18 mouse cellular contexts compared by ENCODE assay signal in the genomic region with DNA sequence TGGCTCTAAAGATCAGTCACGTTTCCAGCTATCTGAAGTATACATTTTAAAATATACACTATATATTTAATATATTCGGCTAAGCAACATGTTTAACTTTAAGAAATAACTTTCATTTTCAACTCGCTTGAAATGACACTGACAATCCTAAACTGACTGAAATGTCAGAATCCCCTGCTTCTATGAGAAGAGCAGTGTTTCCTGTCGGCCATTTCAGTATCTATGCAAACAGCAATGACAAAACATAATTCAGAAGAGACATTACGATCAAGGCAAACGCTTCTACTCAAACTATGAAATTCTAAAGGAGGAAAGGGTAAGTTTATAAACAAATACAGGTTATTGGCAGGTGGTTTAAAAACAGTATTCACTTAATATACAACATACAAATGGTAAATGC. TPM values are rescaled to one million over a fixed set of nuclear protein-coding genes. Genes with fewer than 3 reads are reported as not detected.
A peak's percentile ranks its signal among the peaks of the same experiment; 100 is the strongest.
DNase-seq lines count a peak whose midpoint lies in the region; ATAC-seq and TF ChIP-seq lines count a peak whose summit lies in the region.
"Had no signal": no experiment of that assay in that cellular context is flagged by ENCODE, and none has a peak within 500 bp of the region (broad histone marks: within the 10 kb centered on the region; RNA-seq: fewer than 3 reads in every experiment).

No protein-coding gene starts in this region.

- no peak overlapping the region for H3K4me3 ChIP-seq in kidney, postnatal 0 days (replicated peaks; ENCODE audit: low read depth, low read length)
- H3K4me3 ChIP-seq in kidney, embryonic 16.5 days (ENCODE audit: low read length): no peak overlapping the region
- H3K4me3 ChIP-seq in hindbrain, postnatal 0 days (ENCODE audit: low read length): no peak overlapping the region
- H3K4me3 ChIP-seq: embryonic facial prominence, embryonic 10.5 days; heart, embryonic 10.5 days; hindbrain, embryonic 10.5 days had no signal

- no peaks in the 10 kb centered on the region for H3K9me3 ChIP-seq in kidney, postnatal 0 days (replicated peaks; ENCODE audit: low read length)
- H3K9me3 ChIP-seq in kidney, embryonic 16.5 days (ENCODE audit: low read length): no peaks in the 10 kb centered on the region
- H3K9me3 ChIP-seq in hindbrain, postnatal 0 days (ENCODE audit: low read length): no peaks in the 10 kb centered on the region
- H3K9me3 ChIP-seq: embryonic facial prominence, embryonic 10.5 days; heart, embryonic 10.5 days; hindbrain, embryonic 10.5 days had no signal

- no peaks in the 10 kb centered on the region for H3K4me1 ChIP-seq in kidney, postnatal 0 days (replicated peaks; ENCODE audit: insufficient read depth, low read length)
- H3K4me1 ChIP-seq in kidney, embryonic 16.5 days (ENCODE audit: insufficient read depth, low read length): no peaks in the 10 kb centered on the region
- H3K4me1 ChIP-seq in hindbrain, postnatal 0 days (ENCODE audit: insufficient read depth, low read length): no peaks in the 10 kb centered on the region
- H3K4me1 ChIP-seq: embryonic facial prominence, embryonic 10.5 days had no signal

- peaks cover 14% of the 10 kb centered on the region; the same call in 1 of the 2 replicates for H3K36me3 ChIP-seq in kidney, postnatal 0 days (ENCODE audit: insufficient read depth, low read length)
- peaks cover 16% of the 10 kb centered on the region; the same call in 1 of the 2 replicates for H3K36me3 ChIP-seq in kidney, embryonic 16.5 days (ENCODE audit: insufficient read depth, low read length)
- 0 out of 2 replicates have a peak, but pooled peaks cover 1% of the 10 kb centered on the region for H3K36me3 ChIP-seq in hindbrain, postnatal 0 days (ENCODE audit: insufficient read depth, low read length)

- 70% methylated on average over 6 of the region's 6 CpGs for WGBS in kidney, postnatal 0 days
- WGBS in kidney, embryonic 16.5 days: 81% methylated on average over 6 of the region's 6 CpGs
- 86% methylated on average over 6 of the region's 6 CpGs for WGBS in hindbrain, postnatal 0 days

- H3K4me2 ChIP-seq in kidney, postnatal 0 days (ENCODE audit: low read length): no peak overlapping the region
- H3K4me2 ChIP-seq in kidney, embryonic 16.5 days (replicated peaks; ENCODE audit: low read depth, low read length): no peak overlapping the region
- H3K4me2 ChIP-seq in hindbrain, postnatal 0 days (ENCODE audit: low read depth, low read length): no peak overlapping the region
- H3K4me2 ChIP-seq: hindbrain, embryonic 14.5 days had no signal

- peak overlapping the region; percentile 36; the same call in 1 of the 2 replicates for H3K27ac ChIP-seq in kidney, postnatal 0 days
- H3K27ac ChIP-seq in kidney, embryonic 16.5 days (ENCODE audit: low read length): no peak overlapping the region
- H3K27ac ChIP-seq in hindbrain, postnatal 0 days: no peak overlapping the region
- H3K27ac ChIP-seq: embryonic facial prominence, embryonic 10.5 days; heart, embryonic 10.5 days; hindbrain, embryonic 10.5 days; hindbrain, embryonic 14.5 days had no signal

- H3K27me3 ChIP-seq in kidney, postnatal 0 days (ENCODE audit: insufficient read depth, low read length): no peaks in the 10 kb centered on the region
- H3K27me3 ChIP-seq in kidney, embryonic 16.5 days (ENCODE audit: insufficient read depth, low read length): no peaks in the 10 kb centered on the region
- H3K27me3 ChIP-seq in hindbrain, postnatal 0 days (ENCODE audit: insufficient read depth, low read length): no peaks in the 10 kb centered on the region
- H3K27me3 ChIP-seq: CH12.LX, Patski had no signal

- H3K9ac ChIP-seq in kidney, postnatal 0 days (ENCODE audit: low read depth, low read length): no peak overlapping the region
- H3K9ac ChIP-seq in kidney, embryonic 16.5 days (replicated peaks; ENCODE audit: low read length): no peak overlapping the region
- H3K9ac ChIP-seq in hindbrain, postnatal 0 days (replicated peaks; ENCODE audit: low read length): no peak overlapping the region
- H3K9ac ChIP-seq: hindbrain, embryonic 14.5 days had no signal

- DNase-seq in kidney, postnatal 0 days (ENCODE audit: low spot score): no peak
- DNase-seq in hindbrain, postnatal 0 days (ENCODE audit: low spot score): no peak
- DNase-seq in cerebellum, postnatal 25 days: no peak
- no peak for DNase-seq in frontal cortex, postnatal 25 days (ENCODE audit: low spot score in 2 of 2)
- DNase-seq: adrenal gland, postnatal 25 days; cerebellum, adult 18-20 months; cerebellum, adult 9-11 months; gastrocnemius, postnatal 25 days had no signal

- TF ChIP-seq CTCF in kidney, postnatal 0 days (IDR thresholded peaks at IDR 0.05; ENCODE audit: low read depth): no peak
- no peak for TF ChIP-seq CTCF in hindbrain, postnatal 0 days (IDR thresholded peaks at IDR 0.05; ENCODE audit: low read depth)

- no peak for ATAC-seq in kidney, postnatal 0 days (replicated peaks; ENCODE audit: low FRiP score, low read depth)
- no peak for ATAC-seq in kidney, embryonic 16.5 days (ENCODE audit: low FRiP score, low TSS enrichment)
- ATAC-seq in CD4-positive, CD25-positive, alpha-beta regulatory T cell, adult 4 months: peak; percentile 88
- ATAC-seq in inflammation-experienced regulatory T-cells, adult 6 months: peak; percentile 76
- no peak for ATAC-seq in hindbrain, postnatal 0 days
- ATAC-seq: forebrain, embryonic 14.5 days; Patski had no signal

RNA-seq across cellular contexts. Expression of a gene that starts 10.1 kb away (rescaled TPM):
- polyA plus RNA-seq in kidney, postnatal 0 days (2015; fragmentation: Nextera tagmentation; extraction: Ambion mirVana): 8.5 and 9.8 TPM in 2 replicates
- polyA plus RNA-seq in kidney, embryonic 16.5 days (2015; fragmentation: Nextera tagmentation; extraction: Ambion mirVana): 0.80 and 1.4 TPM in 2 replicates
- 1 to 10 TPM; 3.0 to 5.0 TPM for polyA plus RNA-seq in CD4-positive, CD25-positive, alpha-beta regulatory T cell, adult 4 months (2017; shearing (Covaris generic))
- polyA plus RNA-seq in inflammation-experienced regulatory T-cells, adult 6 months (2017; shearing (Covaris generic)): 1 to 10 TPM; 2.9 to 3.5 (median 3.3) TPM
- total RNA-seq in hindbrain, postnatal 0 days (2014; rRNA removed): 15.6 and 20.8 TPM in 2 replicates
- 2.4 and 2.5 TPM in 2 replicates for polyA plus RNA-seq in hindbrain, postnatal 0 days (2015; fragmentation: Nextera tagmentation; extraction: Ambion mirVana)

Comparison
In these comparisons a context has a peak if more than half of its experiments do, and no peak if none do; other contexts are left out.
1. ATAC-seq: peak in CD4-positive, CD25-positive, alpha-beta regulatory T cell, adult 4 months (single experiment) and inflammation-experienced regulatory T-cells, adult 6 months (single experiment); none in kidney, postnatal 0 days (single experiment), kidney, embryonic 16.5 days (single experiment) and hindbrain, postnatal 0 days (single experiment).